Mouse (Mus musculus) CH12.LX (cell line): ENCODE measurements at regions not wholly inside any gene's neighbourhood (a gene's known extent, or its start where the extent isn't known, plus 50 kb on each side); places are given as distances from the start of the nearest gene placed in this dataset.

Experiments
- BHLHE40 ChIP-seq: IDR thresholded peaks from 2 replicates; pipeline ENCODE4 v1.6.1; 2011; ENCODE audit warnings: mild to moderate bottlenecking, low read depth, low read length, improper control_type of control experiment
- E2F4 ChIP-seq: IDR thresholded peaks from 2 replicates; pipeline ENCODE4 v1.6.1; 2011; ENCODE audit warnings: low read depth, low read length, improper control_type of control experiment; ENCODE audit not compliant: insufficient replicate concordance
- EP300 ChIP-seq: IDR thresholded peaks from 2 replicates; pipeline ENCODE4 v1.6.1; 2011; ENCODE audit warnings: low read length, improper control_type of control experiment
- JUND ChIP-seq: conservative IDR thresholded peaks from 2 replicates; pipeline ENCODE4 v1.6.1; 2011; ENCODE audit warnings: low read depth, low read length, improper control_type of control experiment
- MAX ChIP-seq: IDR thresholded peaks from 2 replicates; pipeline ENCODE4 v1.6.1; 2011; ENCODE audit warnings: low read length, improper control_type of control experiment
- NELFE ChIP-seq: IDR thresholded peaks from 2 replicates; pipeline ENCODE4 v1.6.1; 2011; ENCODE audit warnings: low read depth, low read length, improper control_type of control experiment
- POLR2A ChIP-seq: IDR thresholded peaks from 2 replicates; pipeline ENCODE4 v1.6.1; 2011; ENCODE audit warnings: low read depth, mild to moderate bottlenecking, improper control_type of control experiment, low read length
- RAD21 ChIP-seq: IDR thresholded peaks from 2 replicates; pipeline ENCODE4 v1.6.1; 2011; ENCODE audit warnings: low read depth, mild to moderate bottlenecking, low read length, improper control_type of control experiment, moderate library complexity
- UBTF ChIP-seq: IDR thresholded peaks from 2 replicates; pipeline ENCODE4 v1.6.1; 2012; ENCODE audit warnings: low read depth, mild to moderate bottlenecking, inconsistent platforms, low read length, improper control_type of control experiment, moderate library complexity
- USF1 ChIP-seq: IDR thresholded peaks from 2 replicates; pipeline ENCODE4 v1.6.1; 2014; ENCODE audit warnings: low read depth, mild to moderate bottlenecking, inconsistent platforms, low read length, improper control_type of control experiment

DNA sequence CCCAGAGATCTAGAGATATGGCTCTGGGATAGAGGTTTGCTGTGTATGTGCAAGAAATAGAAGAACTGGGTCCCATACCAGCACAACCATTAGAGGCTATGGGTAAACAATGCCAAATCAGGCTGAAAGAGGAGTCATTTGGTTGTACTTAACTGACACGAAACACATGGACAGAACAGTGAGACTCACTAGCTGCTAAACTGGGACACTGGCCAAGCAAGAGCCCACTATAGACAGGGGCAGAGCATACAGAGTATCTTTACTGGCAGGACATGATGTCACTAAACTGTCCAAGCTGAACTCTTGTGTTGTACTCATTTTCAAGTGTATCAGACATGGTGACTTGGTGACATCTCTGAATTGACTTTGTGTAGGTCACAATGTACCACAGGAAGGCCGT is 371.3 kb upstream of the Dynlrb2 start:
- TF ChIP-seq E2F4 (no peak), POLR2A (no peak), UBTF (no peak), RAD21 (no peak), JUND (no peak), MAX (no peak), EP300 (no peak), NELFE (no peak), USF1 (no peak), BHLHE40 (no peak)
